Mouse (Mus musculus) kidney, embryonic 16.5 days (tissue): ENCODE measurements around the gene Elmod1. TPM values are rescaled to one million over a fixed set of nuclear protein-coding genes. Genes with fewer than 3 reads are reported as not detected.

Source experiments
- ATAC-seq: fragments of 200-750 bp; cut with Nextera tagmentation; 2 replicates; pipeline ENCODE4 v1.8.0; 2017; ENCODE audit warnings: moderate TSS enrichment; ENCODE audit not compliant: low FRiP score, low TSS enrichment
- H3K27ac ChIP-seq: fragments of 300-500 bp; sonication (generic); 2 replicates; pipeline ENCODE4 v1.5.1; 2014; ENCODE audit warnings: low read length
- H3K27me3 ChIP-seq: fragments of 300-500 bp; sonication (generic); 2 replicates; pipeline ENCODE4 v1.6.1; 2014; ENCODE audit warnings: low read length, control low read depth, mixed read lengths; ENCODE audit not compliant: insufficient read depth
- H3K36me3 ChIP-seq: fragments of 300-500 bp; sonication (generic); 2 replicates; pipeline ENCODE4 v1.6.1; 2014; ENCODE audit warnings: low read length, control low read depth, mixed read lengths; ENCODE audit not compliant: insufficient read depth
- H3K4me1 ChIP-seq: fragments of 300-500 bp; sonication (generic); 2 replicates; pipeline ENCODE4 v1.6.1; 2014; ENCODE audit warnings: low read length, control low read depth, mixed read lengths; ENCODE audit not compliant: insufficient read depth
- H3K4me2 ChIP-seq: fragments of 300-500 bp; sonication (generic); replicated peaks from 2 replicates; pipeline ENCODE4 v1.6.1; 2014; ENCODE audit warnings: low read depth, low read length
- H3K4me3 ChIP-seq: fragments of 300-500 bp; sonication (generic); 2 replicates; pipeline ENCODE4 v1.5.1; 2014; ENCODE audit warnings: mild to moderate bottlenecking, low read length
- H3K9ac ChIP-seq: fragments of 300-500 bp; sonication (generic); replicated peaks from 2 replicates; pipeline ENCODE4 v1.6.1; 2014; ENCODE audit warnings: low read length
- H3K9me3 ChIP-seq: fragments of 300-500 bp; sonication (generic); 2 replicates; pipeline ENCODE4 v1.6.1; 2016; ENCODE audit warnings: low read length, control low read depth
- WGBS: fragments of 180-500 bp; shearing (Covaris S2); extraction: QIAGEN DNeasy Blood & Tissue Kit; methylation state at CpG from one replicate; pipeline ENCODE4 v1.1.7; 2014; 5-methylcytosine and 5-hydroxymethylcytosine counted together
- polyA plus RNA-seq: library from polyadenylated mRNA; unstranded; fragments of >200 nt; fragmentation: Nextera tagmentation; extraction: Ambion mirVana; gene quantifications from 2 replicates; pipeline ENCODE4 v1.2.1, GENCODE M21; 2015

The Elmod1 gene
- polyA plus RNA-seq, 1 experiment from 2014 or later: 0.41 TPM

DNA sequence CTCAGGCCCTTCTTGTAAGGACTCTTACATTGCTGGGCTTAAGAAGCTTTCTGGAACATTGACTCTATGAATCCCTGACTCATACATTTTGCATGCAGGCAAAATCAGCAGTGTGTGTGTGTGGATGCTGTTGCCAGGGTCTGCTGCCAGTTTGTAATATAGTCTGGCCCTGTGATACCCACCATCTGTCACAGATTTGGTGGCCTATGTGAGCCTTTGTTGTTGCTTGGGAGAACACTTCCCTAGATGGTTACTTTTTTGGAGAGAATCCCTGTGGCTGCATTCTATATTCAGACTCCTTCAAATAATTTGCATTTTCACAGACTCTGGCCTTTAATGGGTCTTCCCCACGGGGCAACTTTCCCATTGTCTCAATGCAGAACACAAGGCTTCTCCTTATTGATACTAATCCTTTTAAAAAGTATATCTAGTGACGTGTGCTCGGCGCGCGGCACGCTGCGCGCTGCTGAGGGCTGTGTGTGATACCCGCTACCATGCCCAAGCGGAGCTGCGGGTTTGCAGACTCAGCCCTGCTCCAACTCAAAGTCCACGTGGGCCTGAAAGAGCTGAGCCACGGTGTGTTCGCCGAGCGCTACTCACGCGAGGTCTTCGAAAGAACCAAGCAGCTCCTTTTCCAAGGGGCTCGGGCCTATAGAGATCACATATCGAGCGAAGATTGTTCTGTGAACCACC, 91.4 kb downstream of the Elmod1 start:
- H3K27me3 ChIP-seq: no peaks in the 10 kb centered on the region
- H3K4me3 ChIP-seq: no peak overlapping the region
- no peak for ATAC-seq
- H3K9ac ChIP-seq: no peak overlapping the region
- H3K9me3 ChIP-seq: no peaks in the 10 kb centered on the region; the same call in 1 of the 2 replicates
- no peaks in the 10 kb centered on the region for H3K4me1 ChIP-seq
- H3K27ac ChIP-seq: no peak overlapping the region
- 93% methylated on average over 23 of the region's 23 CpGs for WGBS
- H3K4me2 ChIP-seq: no peak overlapping the region
- no peaks in the 10 kb centered on the region for H3K36me3 ChIP-seq

DNA sequence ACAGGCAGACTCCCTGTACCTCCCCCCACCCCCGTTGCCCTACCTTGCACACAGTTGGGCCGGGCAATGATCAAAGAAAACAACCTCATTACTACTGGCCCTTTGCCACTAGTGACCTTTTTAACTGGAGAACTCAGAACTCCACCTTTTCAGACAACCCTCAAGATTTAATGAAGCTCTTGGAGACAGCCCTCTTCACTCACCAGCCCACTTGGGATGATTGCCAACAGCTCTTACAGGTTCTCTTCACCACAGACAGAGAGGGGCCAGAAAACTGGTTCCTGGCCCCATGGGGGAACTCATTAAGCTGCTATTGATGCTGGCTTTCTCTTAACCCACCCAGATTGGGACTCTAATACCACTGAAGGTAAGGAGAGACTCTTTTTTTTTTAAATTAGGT, 97.7 kb downstream of the Elmod1 start:
- 11% methylated on average over 2 of the region's 2 CpGs for WGBS
- Histone ChIP-seq H3K9me3 (no peaks in the 10 kb centered on the region; the same call in 1 of the 2 replicates), H3K27ac (no peak overlapping the region), H3K9ac (no peak overlapping the region), H3K4me2 (no peak overlapping the region), H3K4me1 (no peaks in the 10 kb centered on the region), H3K27me3 (no peaks in the 10 kb centered on the region), H3K36me3 (no peaks in the 10 kb centered on the region), H3K4me3 (no peak overlapping the region)
- ATAC-seq: no peak

DNA sequence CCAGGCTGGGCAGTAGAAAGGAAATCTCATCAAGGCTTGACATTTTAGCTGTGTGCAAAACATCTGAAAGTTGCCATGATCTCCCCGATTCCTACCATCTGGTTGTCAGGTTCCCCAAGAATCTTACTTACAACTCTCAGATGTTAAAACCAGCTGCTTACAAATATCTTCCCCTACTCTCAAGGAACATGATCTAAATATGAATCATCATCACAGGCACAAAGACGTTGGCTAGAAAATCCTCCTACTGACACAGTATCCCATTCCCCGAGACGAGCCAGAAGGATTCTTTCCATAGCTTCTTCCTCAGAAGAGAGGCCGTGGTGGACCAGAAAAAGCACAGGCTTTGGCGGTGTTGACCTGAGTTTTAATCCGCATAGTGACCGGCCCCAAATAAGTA, 101.9 kb downstream of the Elmod1 start:
- no peaks in the 10 kb centered on the region for H3K9me3 ChIP-seq
- no peaks in the 10 kb centered on the region for H3K36me3 ChIP-seq
- no peak overlapping the region for H3K27ac ChIP-seq
- H3K4me1 ChIP-seq: no peaks in the 10 kb centered on the region
- no peaks in the 10 kb centered on the region for H3K27me3 ChIP-seq
- H3K9ac ChIP-seq: no peak overlapping the region
- H3K4me3 ChIP-seq: no peak overlapping the region
- no peak overlapping the region for H3K4me2 ChIP-seq
- 86% methylated on average over 8 of the region's 8 CpGs for WGBS
- no peak for ATAC-seq

Other genes with a start within 250 kb of the Elmod1 start
- 20.1 and 20.4 TPM in 2 replicates for gene Slc35f2, start 203.8 kb downstream of the Elmod1 start, polyA plus RNA-seq
- gene Sln, start 125.1 kb downstream of the Elmod1 start, polyA plus RNA-seq: 4.5 TPM in 2 replicates
- 0.41 and 0.54 TPM in 2 replicates for gene Tnfaip8l3, start 93.1 kb upstream of the Elmod1 start, polyA plus RNA-seq